Mouse (Mus musculus) kidney, adult 2 months (tissue): ENCODE results near the gene Fkbp10. TPM values are rescaled to one million over a fixed set of nuclear protein-coding genes. Genes with fewer than 3 reads are reported as not detected.

ENCODE experiments used
- DNase-seq: peaks from one replicate; pipeline ENCODE4 v3.0.0; 2021
- H3K27ac ChIP-seq: fragments of 200-500 bp; 2 replicates; pipeline ENCODE4 v1.5.1; 2012; ENCODE audit warnings: low read depth, low read length, control low read depth, inconsistent platforms; ENCODE audit not compliant: insufficient read depth
- H3K27me3 ChIP-seq: fragments of 200-500 bp; replicated peaks from 2 replicates; pipeline ENCODE4 v1.6.1; 2012; ENCODE audit warnings: mild to moderate bottlenecking, moderate library complexity, low read length, inconsistent platforms; ENCODE audit not compliant: control insufficient read depth, insufficient read depth
- H3K36me3 ChIP-seq: fragments of 200-500 bp; 2 replicates; pipeline ENCODE4 v1.6.1; 2012; ENCODE audit warnings: mild to moderate bottlenecking, moderate library complexity, low read length, inconsistent platforms; ENCODE audit not compliant: control insufficient read depth, insufficient read depth
- H3K4me1 ChIP-seq: fragments of 200-500 bp; 2 replicates; pipeline ENCODE4 v1.6.1; 2011; ENCODE audit warnings: low read length; ENCODE audit not compliant: control insufficient read depth, insufficient read depth
- H3K4me3 ChIP-seq: fragments of 200-500 bp; 2 replicates; pipeline ENCODE4 v1.5.1; 2011; ENCODE audit warnings: mild to moderate bottlenecking, low read depth, low read length, control low read depth; ENCODE audit not compliant: insufficient read depth
- CTCF ChIP-seq: fragments of 200-500 bp; conservative IDR thresholded peaks from 2 replicates; pipeline ENCODE4 v1.5.1; 2011; ENCODE audit warnings: low read depth, mild to moderate bottlenecking, control low read depth, low read length, moderate library complexity, mixed read lengths; ENCODE audit not compliant: insufficient read depth, insufficient read length
- POLR2A ChIP-seq: fragments of 200-500 bp; IDR thresholded peaks from one replicate; pipeline ENCODE4 v1.6.1; 2011; ENCODE audit warnings: low read depth, low read length, control low read depth
- WGBS: fragments of 180-500 bp; shearing (Covaris S2); methylation state at CpG from one replicate; pipeline ENCODE4 v1.1.7; 2018; 5-methylcytosine and 5-hydroxymethylcytosine counted together
- polyA plus RNA-seq: library from polyadenylated mRNA; depleted of rRNA; stranded (reverse); fragments of >200 nt; gene quantifications from 2 replicates; pipeline ENCODE4 v1.2.3, GENCODE M21; 2012

Fkbp10 gene
- polyA plus RNA-seq, 1 experiment = 12.5 TPM

DNA sequence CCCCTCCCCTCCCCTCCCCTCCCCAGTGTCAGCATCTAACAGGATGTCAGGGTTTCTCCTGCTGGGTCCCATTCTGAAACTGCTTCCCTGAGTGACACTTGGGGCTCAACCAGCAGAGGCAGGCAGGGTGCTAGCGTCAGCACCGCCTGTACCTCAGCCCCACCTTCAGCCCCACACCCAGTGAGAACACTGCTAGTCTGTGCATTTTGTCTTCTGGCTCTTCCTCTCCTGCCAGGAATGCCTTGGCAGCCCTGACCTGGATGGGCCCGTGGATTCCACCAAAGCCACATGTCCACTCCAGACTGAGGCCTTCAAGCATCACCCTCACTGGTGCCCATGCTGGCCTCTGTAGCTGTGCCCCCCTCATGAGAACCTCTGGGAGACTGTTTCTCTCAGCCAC lies 5.8 kb upstream of the Fkbp10 start:
- Histone ChIP-seq H3K27ac (no peak overlapping the region), H3K36me3 (no peaks in the 10 kb centered on the region), H3K4me1 (no peaks in the 10 kb centered on the region), H3K4me3 (no peak overlapping the region), H3K27me3 (no peaks in the 10 kb centered on the region)
- TF ChIP-seq POLR2A (no peak), CTCF (no peak)
- 93% methylated on average over 3 of the region's 3 CpGs for WGBS
- DNase-seq = no peak

- Histone ChIP-seq H3K27ac (no peak overlapping the region), H3K27me3 (no peaks in the 10 kb centered on the region)
- 61% methylated on average over 11 of the region's 11 CpGs for WGBS
These were observed 3.8 kb upstream of the Fkbp10 start for GRCm38 (mm10) chr11:100411736-100412135.

GRCm38 (mm10) chr11:100413541-100413940 lies 2.0 kb upstream of the Fkbp10 start:
- H3K27ac ChIP-seq = no peak overlapping the region
- WGBS = 78% methylated on average over 11 of the region's 11 CpGs
- H3K4me1 ChIP-seq = no peaks in the 10 kb centered on the region
- no peak for TF ChIP-seq CTCF
- no peak for TF ChIP-seq POLR2A
- H3K27me3 ChIP-seq = no peaks in the 10 kb centered on the region
- H3K36me3 ChIP-seq = no peaks in the 10 kb centered on the region
- no peak for DNase-seq
- peak overlapping the region; percentile 67 for H3K4me3 ChIP-seq

More at GRCm38 (mm10) chr11:100411736-100412135, 3.8 kb upstream of the Fkbp10 start:
- no peak overlapping the region for H3K4me3 ChIP-seq
- TF ChIP-seq POLR2A (no peak), CTCF (no peak)
- no peaks in the 10 kb centered on the region for H3K36me3 ChIP-seq
- no peaks in the 10 kb centered on the region for H3K4me1 ChIP-seq
- no peak for DNase-seq

DNA sequence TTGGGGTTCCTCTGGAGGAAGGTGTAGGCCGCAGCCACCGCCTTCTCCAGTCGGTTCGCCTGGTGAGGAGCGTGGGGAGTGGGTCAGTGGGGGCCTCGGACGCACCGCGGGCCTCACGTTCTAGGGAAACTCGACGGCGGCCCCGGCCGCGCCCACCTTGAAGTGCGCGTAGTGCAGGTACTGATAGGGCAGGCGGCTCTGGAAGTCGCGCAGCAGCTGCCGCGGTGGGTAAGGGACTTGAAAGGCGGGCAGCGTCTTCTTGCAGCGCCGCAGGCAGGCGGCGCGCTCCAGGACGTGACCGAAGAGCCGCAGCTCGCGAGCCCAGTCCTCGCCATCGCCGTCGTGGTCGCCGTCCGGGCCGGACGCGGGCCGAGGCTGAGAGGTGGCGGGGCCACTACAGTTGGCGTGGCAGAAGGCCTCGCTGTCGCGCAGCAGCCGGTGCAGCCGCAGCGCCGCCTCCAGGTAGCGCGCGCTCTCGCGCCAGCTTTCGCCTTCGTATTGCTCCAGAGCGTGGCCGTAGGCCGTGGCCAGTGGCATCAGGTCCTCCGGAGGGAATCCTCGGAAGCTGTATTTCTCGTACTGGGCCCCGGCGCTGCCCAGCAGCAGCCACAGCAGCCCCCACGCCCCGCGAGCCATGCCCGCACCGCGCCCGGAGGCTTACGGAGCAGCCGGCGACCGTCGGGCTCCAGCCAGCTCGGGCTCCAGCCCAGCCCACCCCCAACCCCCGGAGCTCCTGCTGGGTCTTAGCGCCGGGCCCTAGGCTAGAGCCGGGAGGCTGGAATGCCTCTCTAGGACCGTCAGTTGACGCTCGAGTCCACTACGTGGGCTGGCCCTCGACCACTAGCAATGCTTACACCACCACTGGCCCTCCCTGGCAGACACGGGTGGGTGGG lies 1.2 kb upstream of the Fkbp10 start, which contains the start of gene P3h4:
Gene P3h4, minus strand, starts transcription at position 816 of the 893 bp plus-strand sequence.
- no peaks in the 10 kb centered on the region for H3K4me1 ChIP-seq
- H3K27ac ChIP-seq = peak within 1 kb of the TSS; percentile 51

GRCm38 (mm10) chr11:100421537-100421936 lies 6.0 kb downstream of the Fkbp10 start:
- Histone ChIP-seq H3K4me3 (no peak overlapping the region), H3K27me3 (no peaks in the 10 kb centered on the region), H3K4me1 (no peaks in the 10 kb centered on the region), H3K36me3 (no peaks in the 10 kb centered on the region), H3K27ac (no peak overlapping the region)
- TF ChIP-seq CTCF (no peak), POLR2A (no peak)
- WGBS = 34% methylated on average over 8 of the region's 8 CpGs
- DNase-seq = no peak

More for the DNA sequence above, 1.2 kb upstream of the Fkbp10 start, which contains the start of gene P3h4:
- Histone ChIP-seq H3K4me3 (peak within 1 kb of the TSS; percentile 72), H3K36me3 (no peaks in the 10 kb centered on the region), H3K27me3 (no peaks in the 10 kb centered on the region)
- DNase-seq = peak; percentile 84
- TF ChIP-seq CTCF (peak; percentile 68), POLR2A (no peak)
- WGBS = 3% methylated on average over 93 of the region's 93 CpGs

- Histone ChIP-seq H3K27ac (no peak overlapping the region), H3K27me3 (no peaks in the 10 kb centered on the region), H3K4me3 (no peak overlapping the region), H3K4me1 (no peaks in the 10 kb centered on the region), H3K36me3 (no peaks in the 10 kb centered on the region)
- DNase-seq = no peak
- TF ChIP-seq POLR2A (no peak), CTCF (no peak)
- 95% methylated on average over 7 of the region's 7 CpGs for WGBS
These were observed 8.3 kb downstream of the Fkbp10 start for GRCm38 (mm10) chr11:100423836-100424235.

DNA sequence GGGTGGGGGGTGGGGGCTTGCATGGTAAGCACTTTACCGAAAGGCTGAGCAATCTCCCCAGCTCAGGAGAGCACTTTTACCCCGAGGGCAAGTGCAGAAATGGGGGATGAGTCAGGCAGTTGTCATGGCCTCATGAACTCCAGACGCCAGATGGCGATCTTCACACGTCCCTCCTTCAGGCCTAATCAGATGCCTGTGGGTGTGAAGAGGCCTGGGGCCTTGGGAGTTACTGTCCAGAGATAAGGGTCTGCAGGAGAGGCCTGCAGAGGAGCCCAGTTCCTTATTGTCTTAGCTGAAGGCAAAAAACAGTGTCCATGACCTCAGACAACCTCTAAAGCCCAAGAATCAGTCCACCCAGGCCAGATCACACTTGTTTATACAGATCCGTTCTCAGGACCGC lies 10.4 kb downstream of the Fkbp10 start:
- peak; percentile 81 for DNase-seq
- Histone ChIP-seq H3K27ac (no peak overlapping the region), H3K4me3 (no peak overlapping the region), H3K27me3 (no peaks in the 10 kb centered on the region), H3K4me1 (no peaks in the 10 kb centered on the region), H3K36me3 (no peaks in the 10 kb centered on the region)
- TF ChIP-seq POLR2A = no peak
- peak; percentile 86 for TF ChIP-seq CTCF
- 44% methylated on average over 7 of the region's 7 CpGs for WGBS
